Mouse (Mus musculus) neural tube, embryonic 10.5 days (tissue): Measurements from ENCODE around the gene Card6.
"Not testable (repeated sequence)": the region's sequence is repeated elsewhere in the genome, so short reads cannot be mapped to it uniquely, and the experiment has no call there.

Experiments used
- DNase-seq: peaks from one replicate; pipeline ENCODE4 v3.0.0-alpha.2; 2017; ENCODE audit warnings: low spot score; ENCODE audit errors: extremely low spot score

Gene Card6

GRCm38 (mm10) chr15:5130887-5131668 is 22.7 kb upstream of the Card6 start:
- not testable (repeated sequence) for DNase-seq

- DNase-seq, result no peak
Observed at GRCm38 (mm10) chr15:5129111-5129805, 20.9 kb upstream of the Card6 start.

- no peak for DNase-seq
Observed at GRCm38 (mm10) chr15:5128176-5128940, 20.0 kb upstream of the Card6 start.

- no peak for DNase-seq
Observed at GRCm38 (mm10) chr15:5127487-5127886, 19.1 kb upstream of the Card6 start.

- DNase-seq, result no peak
Observed at GRCm38 (mm10) chr15:5126456-5126855, 18.1 kb upstream of the Card6 start.

- DNase-seq, result no peak
Observed at GRCm38 (mm10) chr15:5121535-5122313, 13.4 kb upstream of the Card6 start.

GRCm38 (mm10) chr15:5119707-5120106 is 11.4 kb upstream of the Card6 start:
- DNase-seq, result no peak

GRCm38 (mm10) chr15:5119192-5119591 is 10.9 kb upstream of the Card6 start:
- no peak for DNase-seq

- no peak for DNase-seq
Observed at GRCm38 (mm10) chr15:5118626-5119025, 10.3 kb upstream of the Card6 start.

GRCm38 (mm10) chr15:5117031-5117601 is 8.8 kb upstream of the Card6 start:
- DNase-seq, result no peak

- DNase-seq, result peak; percentile 99
Observed at GRCm38 (mm10) chr15:5116270-5117030, 8.1 kb upstream of the Card6 start, which contains the start of gene Rpl37. Rpl37 (plus strand) TSS chr15:5116645.

- no peak for DNase-seq
Observed at GRCm38 (mm10) chr15:5115173-5115572, 6.8 kb upstream of the Card6 start.

- no peak for DNase-seq
Observed at GRCm38 (mm10) chr15:5112651-5113050, 4.3 kb upstream of the Card6 start.

- DNase-seq, result no peak
Observed at GRCm38 (mm10) chr15:5108655-5109040, 309 bp upstream of the Card6 start.

GRCm38 (mm10) chr15:5106293-5106692 is 2.0 kb downstream of the Card6 start:
- no peak for DNase-seq

GRCm38 (mm10) chr15:5105891-5106290 is 2.4 kb downstream of the Card6 start:
- no peak for DNase-seq

GRCm38 (mm10) chr15:5102312-5102711 is 6.0 kb downstream of the Card6 start:
- no peak for DNase-seq

GRCm38 (mm10) chr15:5097376-5097775 is 11.0 kb downstream of the Card6 start:
- DNase-seq, result no peak

- DNase-seq, result no peak
Observed at GRCm38 (mm10) chr15:5095534-5096301, 12.6 kb downstream of the Card6 start.
